Mouse (Mus musculus) embryonic fibroblast, embryonic 13.5 days (primary cell): ENCODE results near the gene Olfr544.

Source experiments
- CTCF ChIP-seq: IDR thresholded peaks from 2 replicates; pipeline ENCODE4 v1.5.1; 2011; ENCODE audit warnings: mild to moderate bottlenecking, control low read depth, low read length, moderate library complexity, borderline replicate concordance; ENCODE audit not compliant: insufficient read depth
- POLR2A ChIP-seq: IDR thresholded peaks from 2 replicates; pipeline ENCODE4 v1.6.1; 2011; ENCODE audit warnings: low read depth, mild to moderate bottlenecking, control low read depth, low read length, moderate library complexity

- TF ChIP-seq CTCF (no peak), POLR2A (no peak)
Measured at GRCm38 (mm10) chr7:102483665-102484064, 4.4 kb downstream of the Olfr544 start.
